Mouse (Mus musculus) lung, postnatal 0 days (tissue): ENCODE results near the gene Cd93.

Source experiments
- CTCF ChIP-seq: IDR thresholded peaks from 2 replicates; pipeline ENCODE4 v1.5.1; 2016; ENCODE audit warnings: antibody characterized with exemption, mild to moderate bottlenecking
- EP300 ChIP-seq: IDR thresholded peaks from 2 replicates; pipeline ENCODE4 v1.6.1; 2016; ENCODE audit warnings: antibody characterized with exemption, mild to moderate bottlenecking, control low read depth

DNA sequence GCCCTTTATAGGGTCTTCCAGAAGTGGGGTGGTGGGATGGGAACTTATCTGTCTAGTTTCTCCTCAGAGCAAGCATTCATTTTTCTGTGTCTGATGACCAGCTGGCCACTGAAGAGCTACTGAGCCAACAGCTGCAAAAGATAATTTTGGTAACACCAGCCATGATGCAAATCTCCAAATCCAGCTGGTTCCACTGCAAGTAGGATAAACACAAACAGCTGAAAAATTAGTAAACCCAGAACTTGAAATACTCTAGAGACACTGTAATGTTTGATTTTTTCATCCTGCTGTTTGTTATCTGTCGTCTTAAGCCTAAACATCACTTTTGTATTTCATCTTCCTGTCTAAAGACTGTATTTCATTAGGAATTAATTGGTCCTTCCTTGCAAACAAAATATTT lies 21.7 kb downstream of the Cd93 start:
- no peak for TF ChIP-seq CTCF
- TF ChIP-seq EP300 = peak; percentile 75
